Mouse (Mus musculus) neutrophil, adult 65 days (primary cell): ENCODE results near the gene Stxbp3. TPM values are rescaled to one million over a fixed set of nuclear protein-coding genes. Genes with fewer than 3 reads are reported as not detected.

Source experiments
- total RNA-seq: library from RNA; stranded (reverse); gene quantifications from 2 replicates; pipeline ENCODE4 v1.2.4, GENCODE M21; 2023

Gene Stxbp3
- total RNA-seq, result 34.0 and 45.6 TPM in 2 replicates

GRCm38 (mm10) chr3:108840000-108840715 is at the start of gene Stxbp3:
Gene Stxbp3 (minus strand): TSS chr3:108840526.

GRCm38 (mm10) chr3:108889908-108890307 is 49.6 kb upstream of the Stxbp3 start, which contains the start of gene Fndc7:
Gene Fndc7 (minus strand): TSS chr3:108890008.

Other genes with a start within 250 kb of the Stxbp3 start
- gene Wdr47, start 249.2 kb downstream of the Stxbp3 start, total RNA-seq, result 3.5 and 4.5 TPM in 2 replicates
- 16.0 and 26.1 TPM in 2 replicates for gene Clcc1, start 186.6 kb downstream of the Stxbp3 start, total RNA-seq
- 10.1 and 12.5 TPM in 2 replicates for gene Gpsm2, start 118.2 kb downstream of the Stxbp3 start, total RNA-seq
- not detected in 2 replicates for gene Aknad1, start 100.9 kb downstream of the Stxbp3 start, total RNA-seq
- not detected in 2 replicates for gene Fndc7, start 49.5 kb upstream of the Stxbp3 start, total RNA-seq
- gene Prpf38b, start 71.2 kb upstream of the Stxbp3 start, total RNA-seq, result 120 and 149 TPM in 2 replicates
- not detected in 2 replicates for gene Henmt1, start 99.3 kb upstream of the Stxbp3 start, total RNA-seq
- not detected in 2 replicates for gene Gm9857, start 99.9 kb upstream of the Stxbp3 start, total RNA-seq
- gene Fam102b, start 187.1 kb upstream of the Stxbp3 start, total RNA-seq, result 17.2 and 20.8 TPM in 2 replicates
- not detected in 2 replicates for gene Slc25a54, start 239.9 kb upstream of the Stxbp3 start, total RNA-seq